Mouse (Mus musculus): ENCODE measurements around the gene Syt2. TPM values are rescaled to one million over a fixed set of nuclear protein-coding genes. Genes with fewer than 3 reads are reported as not detected.

The Syt2 gene
- total RNA-seq, 2 experiments from 2014 or later: not detected

DNA sequence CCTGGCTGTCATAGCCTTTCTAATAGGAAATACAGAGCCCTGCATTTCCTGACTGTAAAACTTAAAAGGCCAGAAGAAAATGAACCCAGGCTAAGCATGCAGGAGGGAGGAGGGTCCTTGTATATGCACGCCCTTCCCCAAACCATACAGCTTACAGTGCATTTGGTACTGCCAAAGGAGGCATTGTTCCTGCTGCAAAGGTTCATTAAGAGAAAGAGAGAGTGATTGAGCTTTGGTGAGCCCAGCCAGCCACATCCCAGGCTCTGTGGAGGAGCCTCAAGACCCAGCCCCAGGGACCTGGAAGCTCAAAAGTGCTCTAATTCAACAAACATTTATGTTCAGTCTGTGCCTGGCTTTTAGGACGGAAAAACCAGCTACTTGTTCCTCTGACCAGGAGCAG, 53.7 kb downstream of the Syt2 start:
- intact Hi-C loops (cut with DNase I): no loop called here
- no peak for DNase-seq

GRCm38 (mm10) chr1:134700634-134701033, 54.2 kb downstream of the Syt2 start:
- intact Hi-C loops (cut with DNase I): no loop called here
- no peak for DNase-seq

GRCm38 (mm10) chr1:134701191-134701590, 54.7 kb downstream of the Syt2 start:
- DNase-seq: no peak
- intact Hi-C loops (cut with DNase I): no loop called here

DNA sequence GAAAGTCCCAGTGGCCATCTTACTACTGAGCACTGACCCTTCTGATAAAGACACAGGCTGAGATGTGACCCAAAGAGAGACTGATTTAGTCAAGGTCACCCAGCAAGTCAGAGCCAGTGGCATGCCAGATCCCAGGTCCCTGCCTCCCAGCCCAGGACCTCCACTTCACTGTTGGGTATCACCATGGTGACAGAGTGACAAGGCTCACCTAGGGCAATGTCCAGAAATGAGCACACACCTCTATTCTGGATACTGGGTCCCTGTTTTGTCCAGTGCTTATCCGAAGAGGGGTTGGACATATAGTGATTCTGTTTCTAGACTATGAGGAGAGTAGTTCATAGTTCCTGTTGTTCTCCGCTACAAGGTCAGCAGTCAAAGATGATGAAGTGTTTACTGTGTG, 56.8 kb downstream of the Syt2 start:
- no peak for DNase-seq
- intact Hi-C loops (cut with DNase I): no loop called here

- intact Hi-C loops (cut with DNase I): no loop called here
- no peak for DNase-seq
Observed at GRCm38 (mm10) chr1:134704396-134705306, 58.2 kb downstream of the Syt2 start.

GRCm38 (mm10) chr1:134706549-134706948, 60.1 kb downstream of the Syt2 start:
- intact Hi-C loops (cut with DNase I): no loop called here
- no peak for DNase-seq

GRCm38 (mm10) chr1:134707516-134707915, 61.0 kb downstream of the Syt2 start:
- DNase-seq: no peak
- intact Hi-C loops (cut with DNase I): no loop called here

DNA sequence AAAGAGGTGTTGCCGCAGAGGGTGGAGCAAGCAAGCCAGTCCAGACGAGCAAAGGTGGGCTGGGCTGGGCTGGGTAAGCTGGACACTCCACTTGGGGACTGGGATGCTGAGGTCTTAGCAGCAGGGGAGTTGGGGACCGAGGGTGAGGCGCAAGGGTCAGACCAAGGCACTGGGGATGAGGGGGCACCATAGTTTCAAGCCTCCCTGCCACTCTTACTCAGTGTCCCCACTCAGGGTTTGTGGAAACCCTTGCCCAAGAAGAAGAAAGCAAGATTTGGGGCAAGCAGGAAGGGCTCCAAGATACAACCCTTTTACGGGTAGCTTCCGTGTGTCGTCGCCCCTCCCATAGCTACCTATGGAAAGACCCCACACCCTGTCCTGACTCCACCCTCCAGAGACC, 61.8 kb downstream of the Syt2 start:
- intact Hi-C loops (cut with DNase I): no loop called here
- DNase-seq: no peak

GRCm38 (mm10) chr1:134708801-134709385, 62.4 kb downstream of the Syt2 start:
- DNase-seq: no peak
- intact Hi-C loops (cut with DNase I): no loop called here

- DNase-seq: no peak
- intact Hi-C loops (cut with DNase I): no loop called here
Observed at GRCm38 (mm10) chr1:134709411-134710306, 63.2 kb downstream of the Syt2 start.

GRCm38 (mm10) chr1:134711061-134711460, 64.6 kb downstream of the Syt2 start:
- intact Hi-C loops (cut with DNase I): no loop called here
- no peak for DNase-seq

GRCm38 (mm10) chr1:134711653-134712052, 65.2 kb downstream of the Syt2 start:
- DNase-seq: no peak
- intact Hi-C loops (cut with DNase I): no loop called here

DNA sequence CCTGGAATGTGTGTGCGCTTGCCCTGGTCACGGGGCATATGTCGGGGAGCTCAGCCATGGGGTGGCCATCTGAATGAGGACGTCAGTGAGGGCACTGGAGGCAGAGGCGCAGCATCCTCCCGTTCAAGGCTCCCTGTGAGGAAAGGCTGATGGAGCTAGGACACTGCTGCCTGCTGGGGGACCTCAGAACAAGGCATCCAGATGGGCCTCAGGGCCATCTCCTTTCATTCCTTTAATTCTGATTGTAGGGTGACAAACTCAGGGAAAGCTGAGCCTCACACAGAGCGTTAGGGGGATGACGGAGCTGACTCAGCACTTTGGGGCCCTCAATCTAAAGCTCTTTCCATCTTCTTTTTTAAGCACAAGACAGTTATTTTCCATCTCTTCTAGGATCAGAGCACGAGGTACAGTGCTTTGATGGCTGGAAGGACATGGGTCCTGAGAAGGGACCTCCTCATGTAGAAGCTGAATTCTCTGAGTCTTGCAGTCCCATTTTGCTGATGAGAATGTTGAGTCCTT, 66.4 kb downstream of the Syt2 start:
- intact Hi-C loops (cut with DNase I): no loop called here
- no peak for DNase-seq

- intact Hi-C loops (cut with DNase I): no loop called here
- DNase-seq: no peak
Observed at GRCm38 (mm10) chr1:134713421-134713969, 67.0 kb downstream of the Syt2 start.

- no peak for DNase-seq
- intact Hi-C loops (cut with DNase I): no loop called here
Observed at GRCm38 (mm10) chr1:134714166-134714565, 67.7 kb downstream of the Syt2 start.

GRCm38 (mm10) chr1:134715092-134715491, 68.6 kb downstream of the Syt2 start:
- DNase-seq: no peak
- intact Hi-C loops (cut with DNase I): no loop called here

- DNase-seq: no peak
- intact Hi-C loops (cut with DNase I): loop anchor here (10.0 kb wide), 1 partner anchor 385 kb away; the partner anchor contains the start of gene Lgr6
Observed at GRCm38 (mm10) chr1:134719718-134720304, 73.3 kb downstream of the Syt2 start.

GRCm38 (mm10) chr1:134721486-134721885, 75.0 kb downstream of the Syt2 start:
- DNase-seq: no peak
- intact Hi-C loops (cut with DNase I): loop anchor here (10.0 kb wide), 1 partner anchor 383 kb away; the partner anchor contains the start of gene Lgr6

DNA sequence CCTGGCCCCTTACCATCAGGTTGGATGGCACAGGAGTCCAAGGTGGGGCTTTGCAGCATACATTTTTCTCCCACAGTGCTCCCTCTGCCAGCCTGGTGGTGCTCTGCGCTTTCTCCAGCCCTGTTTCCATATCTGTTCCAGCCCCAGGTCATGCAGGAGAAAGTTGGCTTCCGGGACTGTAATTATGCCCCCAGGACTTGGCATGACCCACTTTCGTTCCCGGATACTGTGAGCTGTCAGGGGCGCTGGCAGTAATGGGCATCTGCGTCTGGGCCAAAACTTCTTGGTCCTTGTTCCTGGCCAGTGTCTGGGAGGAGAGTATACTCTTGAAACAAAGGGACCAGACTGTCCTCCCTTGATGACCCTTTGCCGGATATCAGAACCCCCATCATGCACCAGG, 76.4 kb downstream of the Syt2 start:
- no peak for DNase-seq
- intact Hi-C loops (cut with DNase I): loop anchor here (10.0 kb wide), 1 partner anchor 382 kb away; the partner anchor contains the start of gene Lgr6

GRCm38 (mm10) chr1:134725276-134725675, 78.8 kb downstream of the Syt2 start:
- intact Hi-C loops (cut with DNase I): loop anchor here (5.0 to 10.0 kb wide), 3 partner anchors 102 to 380 kb away; partner anchors contain the start of gene Lgr6
- peak; percentile 52 to 64 for DNase-seq

Data from gastrocnemius, postnatal 36 days (tissue).